Mouse (Mus musculus): ENCODE measurements around the gene Rnpep.

Gene Rnpep

GRCm38 (mm10) chr1:135283826-135284291 lies at the start of gene Rnpep:
TSS of gene Rnpep (minus strand) at chr1:135284084.
- in situ Hi-C loops (cut with MboI, MseI) = no loop called here

GRCm38 (mm10) chr1:135330578-135330977 lies 46.7 kb upstream of the Rnpep start:
- in situ Hi-C loops (cut with MboI, MseI) = no loop called here

- in situ Hi-C loops (cut with MboI, MseI) = no loop called here
Measured at GRCm38 (mm10) chr1:135328368-135328767, 44.5 kb upstream of the Rnpep start.

- in situ Hi-C loops (cut with MboI, MseI) = no loop called here
Measured at GRCm38 (mm10) chr1:135325934-135326333, 42.0 kb upstream of the Rnpep start.

- in situ Hi-C loops (cut with MboI, MseI) = no loop called here
Measured at GRCm38 (mm10) chr1:135324571-135324970, 40.7 kb upstream of the Rnpep start, which contains the start of gene Lmod1. TSS of gene Lmod1 (plus strand) at chr1:135324807.

GRCm38 (mm10) chr1:135323367-135323901 lies 39.5 kb upstream of the Rnpep start:
- in situ Hi-C loops (cut with MboI, MseI) = no loop called here

GRCm38 (mm10) chr1:135313284-135314031 lies 29.6 kb upstream of the Rnpep start, which contains the start of gene Timm17a:
TSS of gene Timm17a (minus strand) at chr1:135313778.
- in situ Hi-C loops (cut with MboI, MseI) = no loop called here

GRCm38 (mm10) chr1:135312201-135312600 lies 28.3 kb upstream of the Rnpep start:
- in situ Hi-C loops (cut with MboI, MseI) = no loop called here

- in situ Hi-C loops (cut with MboI, MseI) = no loop called here
Measured at GRCm38 (mm10) chr1:135311356-135311755, 27.5 kb upstream of the Rnpep start.

GRCm38 (mm10) chr1:135290908-135291307 lies 7.0 kb upstream of the Rnpep start:
- in situ Hi-C loops (cut with MboI, MseI) = no loop called here

GRCm38 (mm10) chr1:135286311-135286710 lies 2.4 kb upstream of the Rnpep start:
- in situ Hi-C loops (cut with MboI, MseI) = no loop called here

- in situ Hi-C loops (cut with MboI, MseI) = no loop called here
Measured at GRCm38 (mm10) chr1:135283287-135283825, 528 bp downstream of the Rnpep start.

GRCm38 (mm10) chr1:135282536-135283286 lies 1.2 kb downstream of the Rnpep start:
- in situ Hi-C loops (cut with MboI, MseI) = no loop called here

GRCm38 (mm10) chr1:135281841-135282240 lies 2.0 kb downstream of the Rnpep start:
- in situ Hi-C loops (cut with MboI, MseI) = no loop called here

- in situ Hi-C loops (cut with MboI, MseI) = no loop called here
Measured at GRCm38 (mm10) chr1:135280646-135281045, 3.2 kb downstream of the Rnpep start.

- in situ Hi-C loops (cut with MboI, MseI) = no loop called here
Measured at GRCm38 (mm10) chr1:135271371-135271770, 12.5 kb downstream of the Rnpep start.

- in situ Hi-C loops (cut with MboI, MseI) = no loop called here
Measured at GRCm38 (mm10) chr1:135267663-135268446, 16.0 kb downstream of the Rnpep start.

GRCm38 (mm10) chr1:135265834-135266233 lies 18.1 kb downstream of the Rnpep start:
- in situ Hi-C loops (cut with MboI, MseI) = no loop called here

- in situ Hi-C loops (cut with MboI, MseI) = loop anchor here (5.0 kb wide), 1 partner anchor 99 kb away; no protein-coding TSS in a partner anchor
Measured at GRCm38 (mm10) chr1:135263316-135263715, 20.6 kb downstream of the Rnpep start.

- in situ Hi-C loops (cut with MboI, MseI) = loop anchor here (5.0 kb wide), 1 partner anchor 100 kb away; no protein-coding TSS in a partner anchor
Measured at GRCm38 (mm10) chr1:135262329-135262728, 21.6 kb downstream of the Rnpep start.

GRCm38 (mm10) chr1:135260931-135261330 lies 23.0 kb downstream of the Rnpep start:
- in situ Hi-C loops (cut with MboI, MseI) = loop anchor here (5.0 kb wide), 1 partner anchor 101 kb away; no protein-coding TSS in a partner anchor

Measured in T-helper 1 cell (primary cell).